Mouse (Mus musculus) ovary, postnatal 14 days (tissue): ENCODE data around the gene Bag3.

Experiments
- DNase-seq: peaks from one replicate; pipeline ENCODE4 v3.0.0; 2022; ENCODE audit warnings: low spot score

Gene Bag3

GRCm38 (mm10) chr7:128538196-128538595, 14.8 kb downstream of the Bag3 start:
- no peak for DNase-seq

- no peak for DNase-seq
Measured at GRCm38 (mm10) chr7:128538769-128539168, 15.4 kb downstream of the Bag3 start.

DNA sequence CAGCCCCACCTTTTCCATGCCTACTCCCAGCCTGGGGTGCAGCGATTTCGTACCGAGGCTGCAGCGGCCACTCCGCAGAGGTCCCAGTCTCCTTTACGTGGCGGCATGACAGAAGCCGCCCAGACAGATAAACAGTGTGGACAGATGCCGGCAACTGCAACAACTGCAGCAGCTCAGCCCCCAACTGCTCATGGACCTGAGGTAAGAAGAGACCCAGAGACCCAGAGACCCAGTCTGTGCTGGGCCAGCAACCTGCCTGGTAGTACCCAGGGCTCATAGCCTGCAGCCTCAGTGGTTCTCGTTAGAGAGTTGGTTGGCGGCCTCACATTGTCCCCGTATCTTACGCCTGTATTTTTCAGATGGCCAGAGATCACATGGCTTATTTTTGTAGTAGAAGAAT, 16.7 kb downstream of the Bag3 start:
- no peak for DNase-seq

- DNase-seq, result no peak
Measured at GRCm38 (mm10) chr7:128540734-128541133, 17.3 kb downstream of the Bag3 start.

- no peak for DNase-seq
Measured at GRCm38 (mm10) chr7:128541186-128541585, 17.8 kb downstream of the Bag3 start.

DNA sequence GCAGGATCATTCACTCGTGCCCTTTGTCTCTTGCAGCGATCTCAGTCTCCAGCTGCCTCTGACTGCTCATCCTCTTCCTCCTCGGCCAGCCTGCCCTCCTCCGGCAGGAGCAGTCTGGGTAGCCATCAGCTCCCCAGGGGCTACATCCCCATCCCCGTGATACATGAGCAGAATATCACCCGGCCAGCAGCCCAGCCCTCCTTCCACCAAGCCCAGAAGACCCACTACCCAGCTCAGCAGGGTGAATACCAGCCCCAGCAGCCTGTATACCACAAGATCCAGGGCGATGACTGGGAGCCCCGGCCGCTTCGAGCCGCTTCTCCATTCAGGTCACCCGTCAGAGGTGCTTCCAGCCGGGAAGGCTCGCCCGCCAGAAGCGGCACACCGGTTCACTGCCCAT, 18.4 kb downstream of the Bag3 start:
- DNase-seq, result no peak

DNA sequence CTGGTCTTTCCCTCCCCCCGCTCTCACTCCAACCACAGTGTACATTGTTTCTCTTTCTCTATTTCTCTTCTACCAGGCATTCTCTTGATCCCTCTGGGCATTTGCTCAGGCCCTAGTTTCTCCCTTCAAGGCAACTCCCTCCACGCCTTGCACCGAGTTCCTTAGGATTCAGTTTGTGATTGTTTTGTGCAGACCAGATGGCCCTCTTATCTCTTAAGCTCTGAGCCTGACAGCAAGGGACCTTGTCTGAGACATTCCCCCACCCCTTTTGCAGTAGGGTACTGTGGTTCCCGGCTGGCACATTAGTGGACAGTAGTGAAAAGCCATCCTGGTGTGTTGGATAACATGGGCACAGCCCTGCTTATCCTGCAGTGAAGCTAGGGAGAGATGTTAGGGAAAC, 19.1 kb downstream of the Bag3 start:
- no peak for DNase-seq

- no peak for DNase-seq
Measured at GRCm38 (mm10) chr7:128543148-128543855, 19.9 kb downstream of the Bag3 start.

- DNase-seq, result no peak
Measured at GRCm38 (mm10) chr7:128543961-128544360, 20.5 kb downstream of the Bag3 start.

GRCm38 (mm10) chr7:128544566-128545262, 21.3 kb downstream of the Bag3 start:
- no peak for DNase-seq

DNA sequence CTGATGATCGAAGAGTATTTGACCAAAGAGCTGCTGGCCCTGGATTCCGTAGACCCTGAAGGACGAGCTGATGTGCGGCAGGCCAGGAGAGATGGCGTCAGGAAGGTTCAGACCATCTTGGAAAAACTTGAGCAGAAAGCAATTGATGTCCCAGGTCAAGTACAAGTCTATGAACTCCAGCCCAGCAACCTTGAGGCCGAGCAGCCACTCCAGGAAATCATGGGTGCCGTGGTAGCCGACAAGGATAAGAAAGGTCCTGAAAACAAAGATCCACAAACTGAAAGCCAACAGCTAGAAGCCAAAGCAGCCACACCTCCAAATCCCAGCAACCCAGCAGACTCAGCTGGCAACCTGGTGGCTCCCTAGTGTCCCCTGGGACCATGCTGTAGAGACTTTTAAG, 22.6 kb downstream of the Bag3 start:
- DNase-seq, result no peak

GRCm38 (mm10) chr7:128549137-128549536, 25.7 kb downstream of the Bag3 start:
- no peak for DNase-seq

DNA sequence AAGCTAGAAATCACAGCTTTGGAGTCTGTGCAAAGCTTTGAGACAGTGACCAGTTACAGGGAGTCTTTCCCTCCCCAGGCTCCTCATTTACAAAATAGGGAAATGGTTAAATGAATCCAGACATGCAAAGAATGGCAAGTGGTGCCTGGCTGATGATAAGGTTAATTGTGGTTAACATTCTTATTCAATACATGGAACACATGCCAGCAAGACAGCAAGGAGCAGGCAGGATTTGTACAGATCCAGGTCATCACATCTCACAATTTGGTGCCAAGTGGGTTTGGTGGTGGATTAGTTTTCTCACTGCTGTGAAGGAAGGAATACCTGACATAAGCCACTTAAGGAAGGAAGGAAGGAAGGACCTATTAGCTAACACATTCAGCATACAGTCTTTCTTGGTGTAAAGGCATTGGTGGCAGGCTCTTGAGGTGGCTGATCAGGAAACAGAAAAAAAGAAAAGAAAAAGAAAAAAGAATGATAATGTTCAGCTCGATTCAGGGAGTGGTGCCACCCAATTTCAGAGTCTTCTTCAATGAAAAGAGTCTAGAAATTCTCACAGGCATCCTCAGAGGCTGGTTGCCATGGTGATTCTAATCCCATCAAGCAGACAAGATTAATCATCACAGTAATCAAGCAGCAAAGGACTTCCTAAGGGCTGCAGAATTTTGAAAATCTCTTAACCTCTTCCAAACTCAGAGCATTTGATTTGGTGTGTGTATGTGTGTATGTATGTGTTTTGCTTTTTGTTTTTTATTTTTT, 27.1 kb downstream of the Bag3 start:
- no peak for DNase-seq

GRCm38 (mm10) chr7:128551087-128551457, 27.7 kb downstream of the Bag3 start:
- no peak for DNase-seq

GRCm38 (mm10) chr7:128553105-128553705, 29.8 kb downstream of the Bag3 start:
- no peak for DNase-seq

- no peak for DNase-seq
Measured at GRCm38 (mm10) chr7:128554502-128554901, 31.1 kb downstream of the Bag3 start.

DNA sequence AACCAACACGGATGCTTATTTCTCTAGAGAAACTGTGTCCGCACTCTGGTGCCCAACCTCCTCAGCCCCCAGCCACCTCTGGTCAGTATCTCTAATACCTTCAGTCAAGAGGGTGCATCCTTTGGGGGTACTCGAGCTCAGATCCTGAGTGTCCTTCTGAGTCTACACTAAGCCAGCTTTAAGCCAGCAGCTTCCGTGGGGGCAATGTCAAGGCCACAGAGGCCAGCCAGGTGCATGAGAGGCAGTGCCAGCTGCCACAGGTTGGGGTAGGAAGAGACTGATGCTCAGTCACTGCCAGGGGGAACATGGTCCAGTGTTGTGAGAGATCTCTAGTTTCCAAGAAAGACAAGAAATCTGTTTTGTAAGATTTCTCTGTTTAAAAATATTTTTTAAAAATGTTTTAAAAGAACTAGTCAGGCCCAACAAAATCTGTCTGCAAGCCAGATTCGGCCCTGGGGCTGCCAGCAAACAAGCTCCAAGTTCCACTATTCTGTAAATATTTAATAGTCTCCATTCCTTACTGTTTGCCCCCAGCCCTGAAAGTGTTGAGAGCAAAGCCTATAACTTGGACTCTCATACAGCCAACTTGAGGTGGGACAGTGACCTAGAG, 31.8 kb downstream of the Bag3 start:
- no peak for DNase-seq

GRCm38 (mm10) chr7:128556923-128557430, 33.6 kb downstream of the Bag3 start:
- DNase-seq, result no peak

GRCm38 (mm10) chr7:128563373-128563772, 40.0 kb downstream of the Bag3 start:
- no peak for DNase-seq

DNA sequence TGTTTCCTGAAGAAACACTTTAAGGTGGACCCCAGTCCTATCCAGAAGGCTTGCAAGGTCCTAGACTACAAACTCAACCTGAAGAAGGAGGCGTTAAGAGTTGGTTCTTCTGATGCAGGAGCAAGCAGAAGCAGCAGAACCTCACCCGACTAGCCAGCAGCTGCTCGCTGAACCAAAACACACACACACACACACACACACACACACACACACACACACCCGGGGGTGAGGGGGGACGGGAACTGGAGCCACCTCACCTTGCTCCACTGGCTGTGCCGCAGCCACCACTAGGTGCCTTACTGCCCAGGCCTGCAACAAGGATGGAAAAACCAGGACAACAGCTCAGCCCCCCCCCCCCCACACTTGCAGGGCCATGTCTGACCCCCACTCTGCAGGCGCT, 42.9 kb downstream of the Bag3 start:
- no peak for DNase-seq

DNA sequence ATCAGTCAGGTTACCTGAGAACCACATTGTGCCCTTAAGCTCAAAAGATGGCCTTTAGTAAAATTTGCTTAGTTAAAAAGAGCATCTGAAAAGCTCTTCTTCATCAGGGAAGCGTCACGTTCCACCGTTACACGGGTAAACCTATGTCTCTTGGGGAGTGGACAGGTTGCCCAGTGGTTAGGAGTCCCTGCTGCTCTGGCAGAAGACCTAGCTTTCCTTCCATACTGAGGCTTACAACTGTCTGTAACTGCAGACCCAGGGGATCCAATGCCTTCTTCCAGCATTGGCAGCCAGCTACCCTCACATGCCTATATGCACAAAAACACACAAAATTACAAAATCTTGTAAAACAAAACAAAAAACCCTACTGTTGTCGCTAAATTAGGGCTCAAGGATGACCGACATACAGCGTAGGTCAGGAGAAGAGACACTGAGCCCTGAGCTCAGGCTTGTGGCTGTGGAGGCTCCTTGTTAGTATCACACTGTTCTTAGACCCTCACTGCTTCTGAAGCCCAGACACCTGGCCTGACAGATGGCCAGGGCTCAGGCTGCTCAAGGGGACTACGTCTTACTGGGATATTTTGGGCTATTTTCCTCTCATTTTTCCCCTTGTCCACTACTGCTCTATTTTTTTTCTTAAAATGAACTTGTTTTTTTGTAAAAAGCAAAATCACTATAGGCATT, 44.3 kb downstream of the Bag3 start:
- no peak for DNase-seq
